ENCODE assay signal across 17 mouse cellular contexts in the genomic region with DNA sequence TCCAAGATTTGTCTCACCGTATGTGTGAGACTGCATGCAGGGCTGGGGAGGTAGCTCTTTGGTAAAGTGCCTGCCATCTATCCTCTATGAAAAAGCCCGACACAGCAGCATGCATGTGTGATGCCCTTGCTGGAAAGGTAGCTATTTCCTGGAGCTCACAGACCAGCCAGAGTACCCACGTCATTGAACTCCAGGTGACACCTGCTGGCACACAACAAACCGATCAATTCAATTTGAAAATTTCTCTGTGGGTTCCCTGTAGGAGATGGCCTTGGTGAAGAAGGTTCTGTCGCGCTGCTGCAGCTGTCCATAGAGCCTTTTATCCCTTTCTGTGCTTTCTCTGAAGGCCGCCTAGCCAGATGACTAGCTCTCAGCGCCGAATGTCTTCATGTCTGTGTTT.
DNase-seq lines count a peak whose midpoint lies in the region; ATAC-seq and TF ChIP-seq lines count a peak whose summit lies in the region.
"Had no signal": no experiment of that assay in that cellular context is flagged by ENCODE, and none has a peak within 500 bp of the region (broad histone marks: within the 10 kb centered on the region; RNA-seq: fewer than 3 reads in every experiment).

No protein-coding gene starts in this region.

- no peak overlapping the region for H3K4me2 ChIP-seq in kidney, postnatal 0 days (ENCODE audit: low read length)
- no peak overlapping the region for H3K4me2 ChIP-seq in kidney, embryonic 16.5 days (replicated peaks; ENCODE audit: low read depth, low read length)
- H3K4me2 ChIP-seq in midbrain, postnatal 0 days (ENCODE audit: low read depth, low read length, poor library complexity, severe bottlenecking) = no peak overlapping the region
- H3K4me2 ChIP-seq: liver, embryonic 11.5 days; neural tube, embryonic 12.5 days had no signal

- no peak overlapping the region for H3K27ac ChIP-seq in kidney, postnatal 0 days
- H3K27ac ChIP-seq in kidney, embryonic 16.5 days (ENCODE audit: low read length) = no peak overlapping the region
- H3K27ac ChIP-seq in midbrain, postnatal 0 days (ENCODE audit: low read depth, low read length) = no peak overlapping the region
- H3K27ac ChIP-seq: embryonic facial prominence, embryonic 10.5 days; gastrocnemius, adult 2 months; limb, embryonic 10.5 days; neural tube, embryonic 12.5 days had no signal

- H3K4me1 ChIP-seq in kidney, postnatal 0 days (replicated peaks; ENCODE audit: insufficient read depth, low read length) = peaks cover 8% of the 10 kb centered on the region; the same call in 1 of the 2 replicates
- peaks cover 33% of the 10 kb centered on the region for H3K4me1 ChIP-seq in kidney, embryonic 16.5 days (ENCODE audit: insufficient read depth, low read length)
- H3K4me1 ChIP-seq in midbrain, postnatal 0 days (ENCODE audit: insufficient read depth, low read length) = no peaks in the 10 kb centered on the region

- H3K9me3 ChIP-seq in kidney, postnatal 0 days (replicated peaks; ENCODE audit: low read length) = no peaks in the 10 kb centered on the region
- H3K9me3 ChIP-seq in kidney, embryonic 16.5 days (ENCODE audit: low read length) = no peaks in the 10 kb centered on the region
- no peaks in the 10 kb centered on the region for H3K9me3 ChIP-seq in midbrain, postnatal 0 days (ENCODE audit: low read length)
- H3K9me3 ChIP-seq: embryonic facial prominence, embryonic 10.5 days; limb, embryonic 10.5 days; neural tube, embryonic 12.5 days had no signal

- no peak for ATAC-seq in kidney, postnatal 0 days (replicated peaks; ENCODE audit: low FRiP score, low read depth)
- ATAC-seq in kidney, embryonic 16.5 days (ENCODE audit: low FRiP score, low TSS enrichment) = no peak
- peak; percentile 54 for ATAC-seq in inflammation-experienced regulatory T-cells, adult 6 months
- no peak for ATAC-seq in midbrain, postnatal 0 days (ENCODE audit: low FRiP score)

- peak; percentile 42 for DNase-seq in adrenal gland, postnatal 14 days
- DNase-seq in adrenal gland, adult 18-20 months (ENCODE audit: low spot score in 2 of 2) = no peak
- no peak for DNase-seq in kidney, postnatal 0 days (ENCODE audit: low spot score)
- peak; percentile 71 for DNase-seq in CD4-positive, CD25-positive, alpha-beta regulatory T cell, adult 2 months (ENCODE audit: low read depth, low spot score)
- no peak for DNase-seq in midbrain, postnatal 0 days (ENCODE audit: low spot score)
- no peak for DNase-seq in cerebellum, adult 11 months
- DNase-seq: cerebellum, adult 8-10 months; gastrocnemius, adult 2 months; lung, adult 2 months; lung, postnatal 4 days; right cerebral cortex, postnatal 4 days had no signal

- no peak overlapping the region for H3K4me3 ChIP-seq in kidney, postnatal 0 days (replicated peaks; ENCODE audit: low read depth, low read length)
- no peak overlapping the region for H3K4me3 ChIP-seq in kidney, embryonic 16.5 days (ENCODE audit: low read length)
- no peak overlapping the region for H3K4me3 ChIP-seq in midbrain, postnatal 0 days (ENCODE audit: low read depth, low read length)
- H3K4me3 ChIP-seq: embryonic facial prominence, embryonic 10.5 days; gastrocnemius, adult 2 months; limb, embryonic 10.5 days; neural tube, embryonic 12.5 days had no signal

- 79% methylated on average over 9 of the region's 9 CpGs for WGBS in kidney, postnatal 0 days
- WGBS in kidney, embryonic 16.5 days = 77% methylated on average over 9 of the region's 9 CpGs
- 84% methylated on average over 9 of the region's 9 CpGs for WGBS in midbrain, postnatal 0 days

- 0 out of 2 replicates have a peak, but pooled peaks have one; percentile 15 for TF ChIP-seq CTCF in kidney, postnatal 0 days (IDR thresholded peaks at IDR 0.05; ENCODE audit: low read depth)
- TF ChIP-seq CTCF in midbrain, postnatal 0 days (IDR thresholded peaks at IDR 0.05) = no peak

- H3K27me3 ChIP-seq in kidney, postnatal 0 days (ENCODE audit: insufficient read depth, low read length) = no peaks in the 10 kb centered on the region
- H3K27me3 ChIP-seq in kidney, embryonic 16.5 days (ENCODE audit: insufficient read depth, low read length) = no peaks in the 10 kb centered on the region
- H3K27me3 ChIP-seq in midbrain, postnatal 0 days (ENCODE audit: insufficient read depth, low read length) = no peaks in the 10 kb centered on the region
- H3K27me3 ChIP-seq: neural tube, embryonic 12.5 days had no signal

- 0 out of 2 replicates have a peak, but pooled peaks cover under 1% of the 10 kb centered on the region for H3K36me3 ChIP-seq in kidney, postnatal 0 days (ENCODE audit: insufficient read depth, low read length)
- no peaks in the 10 kb centered on the region; the same call in 1 of the 2 replicates for H3K36me3 ChIP-seq in kidney, embryonic 16.5 days (ENCODE audit: insufficient read depth, low read length)
- H3K36me3 ChIP-seq in midbrain, postnatal 0 days (ENCODE audit: insufficient read depth, low read length) = peaks cover 4% of the 10 kb centered on the region; the same call in 1 of the 2 replicates

- no peak overlapping the region for H3K9ac ChIP-seq in kidney, postnatal 0 days (ENCODE audit: low read depth, low read length)
- H3K9ac ChIP-seq in kidney, embryonic 16.5 days (replicated peaks; ENCODE audit: low read length) = no peak overlapping the region
- no peak overlapping the region for H3K9ac ChIP-seq in midbrain, postnatal 0 days (replicated peaks; ENCODE audit: low read length, poor library complexity, severe bottlenecking)
- H3K9ac ChIP-seq: neural tube, embryonic 12.5 days had no signal

Comparison
In these comparisons a context has a peak if more than half of its experiments do, and no peak if none do; other contexts are left out.
1. DNase-seq: peak in adrenal gland, postnatal 14 days (single experiment) and CD4-positive, CD25-positive, alpha-beta regulatory T cell, adult 2 months (single experiment); none in adrenal gland, adult 18-20 months (0 of 2), kidney, postnatal 0 days (single experiment), midbrain, postnatal 0 days (single experiment) and cerebellum, adult 11 months (single experiment).